Mouse (Mus musculus): ENCODE measurements around the gene Tcstv3.

- TF ChIP-seq CTCF (IDR thresholded peaks at IDR 0.05; ENCODE audit: control insufficient read depth, insufficient read depth, low read length) (no peak), POLR2A (IDR thresholded peaks at IDR 0.05; ENCODE audit: borderline replicate concordance, control insufficient read depth, low read depth, low read length) (no peak)
Measured at GRCm38 (mm10) chr13:120320183-120320582, 3.5 kb downstream of the Tcstv3 start.
